Mouse (Mus musculus) kidney, embryonic 15.5 days (tissue): ENCODE measurements around the gene Slc25a33. TPM values are rescaled to one million over a fixed set of nuclear protein-coding genes. Genes with fewer than 3 reads are reported as not detected.
A peak's percentile ranks its signal among the peaks of the same experiment; 100 is the strongest.
"Not testable (repeated sequence)": the region's sequence is repeated elsewhere in the genome, so short reads cannot be mapped to it uniquely, and the experiment has no call there.

Experiments used
- ATAC-seq: fragments of 200-750 bp; cut with Nextera tagmentation; replicated peaks from 2 replicates; pipeline ENCODE4 v1.8.0; 2017; ENCODE audit warnings: moderate TSS enrichment; ENCODE audit not compliant: low FRiP score
- H3K27ac ChIP-seq: fragments of 300-500 bp; sonication (generic); 2 replicates; pipeline ENCODE4 v1.5.1; 2015; ENCODE audit warnings: mild to moderate bottlenecking, inconsistent platforms
- H3K27me3 ChIP-seq: fragments of 300-500 bp; sonication (generic); 2 replicates; pipeline ENCODE4 v1.6.1; 2015; ENCODE audit warnings: inconsistent platforms
- H3K36me3 ChIP-seq: fragments of 300-500 bp; sonication (generic); 2 replicates; pipeline ENCODE4 v1.6.1; 2015; ENCODE audit warnings: inconsistent platforms
- H3K4me1 ChIP-seq: fragments of 300-500 bp; sonication (generic); 2 replicates; pipeline ENCODE4 v1.6.1; 2015; ENCODE audit warnings: inconsistent platforms
- H3K4me2 ChIP-seq: fragments of 300-500 bp; sonication (generic); 2 replicates; pipeline ENCODE4 v1.6.1; 2015; ENCODE audit warnings: moderate library complexity, mild to moderate bottlenecking, inconsistent platforms
- H3K4me3 ChIP-seq: fragments of 300-500 bp; sonication (generic); replicated peaks from 2 replicates; pipeline ENCODE4 v1.5.1; 2015; ENCODE audit warnings: mild to moderate bottlenecking, inconsistent platforms
- H3K9ac ChIP-seq: fragments of 300-500 bp; sonication (generic); 2 replicates; pipeline ENCODE4 v1.6.1; 2015; ENCODE audit warnings: mild to moderate bottlenecking, inconsistent platforms
- H3K9me3 ChIP-seq: fragments of 300-500 bp; sonication (generic); replicated peaks from 2 replicates; pipeline ENCODE4 v1.6.1; 2016; ENCODE audit warnings: inconsistent platforms
- WGBS: fragments of 180-500 bp; shearing (Covaris S2); methylation state at CpG from one replicate; pipeline ENCODE4 v1.1.7; 2015; ENCODE audit warnings: mixed read lengths; 5-methylcytosine and 5-hydroxymethylcytosine counted together
- polyA plus RNA-seq: library from polyadenylated mRNA; unstranded; fragments of >200 nt; fragmentation: Nextera tagmentation; extraction: Ambion mirVana; gene quantifications from 2 replicates; pipeline ENCODE4 v1.2.1, GENCODE M21; 2015

Slc25a33 gene
- polyA plus RNA-seq, 1 experiment from 2014 or later = 14.2 TPM

- 85% methylated on average over 9 of the region's 9 CpGs for WGBS
- H3K36me3 ChIP-seq = no peaks in the 10 kb centered on the region
These were observed 3.0 kb upstream of the Slc25a33 start for GRCm38 (mm10) chr4:149777126-149777525.

GRCm38 (mm10) chr4:149775760-149776362 lies 1.8 kb upstream of the Slc25a33 start:
- ATAC-seq = no peak
- Histone ChIP-seq H3K9me3 (no peaks in the 10 kb centered on the region), H3K9ac (no peak overlapping the region), H3K4me2 (0 out of 2 replicates have a peak overlapping the region, but pooled peaks have one; percentile 8), H3K4me3 (no peak overlapping the region), H3K36me3 (no peaks in the 10 kb centered on the region), H3K27ac (peak overlapping the region; percentile 52; the same call in 1 of the 2 replicates), H3K27me3 (no peaks in the 10 kb centered on the region), H3K4me1 (peaks cover 47% of the 10 kb centered on the region)
- 26% methylated on average over 8 of the region's 8 CpGs for WGBS

More at GRCm38 (mm10) chr4:149777126-149777525, 3.0 kb upstream of the Slc25a33 start:
- Histone ChIP-seq H3K9me3 (no peaks in the 10 kb centered on the region), H3K9ac (no peak overlapping the region), H3K4me1 (peaks cover 44% of the 10 kb centered on the region), H3K4me3 (no peak overlapping the region), H3K27ac (no peak overlapping the region), H3K27me3 (no peaks in the 10 kb centered on the region), H3K4me2 (no peak overlapping the region)
- ATAC-seq = no peak

DNA sequence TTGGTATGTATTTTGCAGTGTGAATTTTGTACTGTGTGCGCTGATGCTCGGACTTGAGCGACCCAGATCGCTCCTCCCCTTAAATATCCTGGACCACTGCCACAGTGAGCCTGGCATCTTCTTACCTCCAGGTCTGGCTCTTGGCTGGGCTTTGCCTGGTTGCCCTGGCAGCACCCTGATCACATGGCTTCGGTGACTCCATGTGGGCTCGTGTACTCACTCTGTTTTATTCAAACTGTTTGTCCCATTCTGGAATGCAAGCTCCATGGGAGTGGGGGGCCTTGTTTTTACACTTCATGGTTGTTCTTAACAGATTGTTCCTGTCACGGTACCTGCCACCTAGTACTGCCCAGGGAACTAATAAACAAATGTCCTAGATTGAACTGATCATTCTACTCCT lies 1.3 kb upstream of the Slc25a33 start:
- Histone ChIP-seq H3K27me3 (no peaks in the 10 kb centered on the region), H3K36me3 (no peaks in the 10 kb centered on the region), H3K4me3 (no peak overlapping the region), H3K9ac (no peak overlapping the region), H3K4me2 (no peak overlapping the region), H3K27ac (peak overlapping the region; percentile 52; the same call in 1 of the 2 replicates), H3K9me3 (no peaks in the 10 kb centered on the region), H3K4me1 (peaks cover 42% of the 10 kb centered on the region)
- ATAC-seq = no peak
- 58% methylated on average over 7 of the region's 7 CpGs for WGBS

GRCm38 (mm10) chr4:149773408-149774093 lies 526 bp downstream of the Slc25a33 start:
- Histone ChIP-seq H3K27ac (peak overlapping the region; percentile 90), H3K9me3 (no peaks in the 10 kb centered on the region), H3K27me3 (no peaks in the 10 kb centered on the region), H3K4me2 (peak overlapping the region; percentile 95), H3K9ac (peak overlapping the region; percentile 85), H3K36me3 (no peaks in the 10 kb centered on the region), H3K4me3 (peak overlapping the region; percentile 79), H3K4me1 (peaks cover 33% of the 10 kb centered on the region)
- WGBS = under 1% methylated on average over 42 of the region's 65 CpGs
- peak; percentile 53 for ATAC-seq

- Histone ChIP-seq H3K9ac (no peak overlapping the region), H3K4me3 (no peak overlapping the region), H3K27me3 (no peaks in the 10 kb centered on the region), H3K36me3 (no peaks in the 10 kb centered on the region), H3K9me3 (no peaks in the 10 kb centered on the region), H3K4me1 (peaks cover 33% of the 10 kb centered on the region), H3K27ac (no peak overlapping the region), H3K4me2 (peak overlapping the region; percentile 95)
- 26% methylated on average over 2 of the region's 2 CpGs for WGBS
- ATAC-seq = no peak
These were observed 1.7 kb downstream of the Slc25a33 start for GRCm38 (mm10) chr4:149772394-149772793.

GRCm38 (mm10) chr4:149765201-149765600 lies 8.9 kb downstream of the Slc25a33 start:
- H3K27ac ChIP-seq = no peak overlapping the region
- H3K4me3 ChIP-seq = no peak overlapping the region
- H3K4me1 ChIP-seq = no peaks in the 10 kb centered on the region
- no peak for ATAC-seq
- H3K36me3 ChIP-seq = peaks cover 7% of the 10 kb centered on the region; the same call in 1 of the 2 replicates
- WGBS = 84% methylated on average over 5 of the region's 5 CpGs
- H3K27me3 ChIP-seq = no peaks in the 10 kb centered on the region
- H3K9ac ChIP-seq = no peak overlapping the region
- no peak overlapping the region for H3K4me2 ChIP-seq
- H3K9me3 ChIP-seq = no peaks in the 10 kb centered on the region

DNA sequence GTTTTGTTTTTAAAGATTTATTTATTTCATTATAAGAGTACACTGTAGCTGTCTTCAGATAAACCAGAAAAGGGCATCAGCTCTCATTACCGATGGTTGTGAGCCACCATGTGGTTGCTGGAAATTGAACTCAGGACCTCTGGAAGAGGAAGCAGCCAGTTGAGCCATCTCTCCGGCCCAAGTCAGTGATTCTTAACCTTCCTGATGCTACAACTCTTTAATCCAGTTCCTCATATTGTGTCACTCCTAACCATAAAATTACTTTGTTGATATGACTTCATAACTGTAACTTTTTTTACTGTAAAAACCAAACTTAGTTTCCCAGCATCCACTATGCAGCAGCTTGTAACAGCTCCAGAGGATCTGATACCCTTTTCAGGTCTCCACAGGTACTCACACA lies 10.7 kb downstream of the Slc25a33 start:
- Histone ChIP-seq H3K27ac (no peak overlapping the region), H3K4me3 (no peak overlapping the region), H3K36me3 (peaks cover 12% of the 10 kb centered on the region; the same call in 1 of the 2 replicates), H3K27me3 (no peaks in the 10 kb centered on the region), H3K9me3 (no peaks in the 10 kb centered on the region), H3K9ac (no peak overlapping the region), H3K4me2 (no peak overlapping the region), H3K4me1 (no peaks in the 10 kb centered on the region)
- WGBS = 89% methylated on average over 2 of the region's 2 CpGs
- ATAC-seq = no peak

GRCm38 (mm10) chr4:149759517-149759916 lies 14.6 kb downstream of the Slc25a33 start:
- peaks cover 24% of the 10 kb centered on the region; the same call in 1 of the 2 replicates for H3K36me3 ChIP-seq
- no peaks in the 10 kb centered on the region for H3K9me3 ChIP-seq
- no peak overlapping the region for H3K27ac ChIP-seq
- no peaks in the 10 kb centered on the region for H3K4me1 ChIP-seq
- no peak overlapping the region for H3K4me3 ChIP-seq
- no peaks in the 10 kb centered on the region for H3K27me3 ChIP-seq
- no peak for ATAC-seq
- no peak overlapping the region for H3K4me2 ChIP-seq
- H3K9ac ChIP-seq = no peak overlapping the region
- WGBS = 46% methylated on average over 5 of the region's 5 CpGs

- WGBS = 82% methylated on average over 6 of the region's 6 CpGs
- H3K36me3 ChIP-seq = peaks cover 30% of the 10 kb centered on the region; the same call in 1 of the 2 replicates
- ATAC-seq = no peak
These were observed 15.7 kb downstream of the Slc25a33 start for GRCm38 (mm10) chr4:149758423-149758822.

DNA sequence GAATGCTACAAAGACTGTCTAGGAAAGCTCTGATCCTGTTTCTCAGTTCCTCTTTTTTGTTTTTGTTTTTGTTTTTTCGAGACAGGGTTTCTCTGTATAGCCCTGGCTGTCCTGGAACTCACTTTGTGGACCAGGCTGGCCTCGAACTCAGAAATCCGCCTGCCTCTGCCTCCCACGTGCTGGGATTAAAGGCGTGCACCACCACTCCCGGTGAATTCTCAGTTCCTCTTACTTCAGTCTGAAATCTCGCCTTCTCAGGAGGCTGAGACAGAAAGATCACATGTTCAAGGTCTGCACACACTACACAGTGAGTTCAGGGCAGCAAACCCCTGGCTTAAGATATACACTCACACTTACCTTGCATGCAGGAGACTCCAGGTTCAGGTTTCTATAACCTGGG lies 17.5 kb downstream of the Slc25a33 start:
- not testable (repeated sequence) for H3K27me3 ChIP-seq, ATAC-seq, H3K9ac ChIP-seq, H3K4me3 ChIP-seq, H3K4me1 ChIP-seq, H3K27ac ChIP-seq, H3K9me3 ChIP-seq, H3K4me2 ChIP-seq
- 90% methylated on average over 7 of the region's 7 CpGs for WGBS
- peaks cover 30% of the 10 kb centered on the region; the same call in 1 of the 2 replicates for H3K36me3 ChIP-seq

More at GRCm38 (mm10) chr4:149758423-149758822, 15.7 kb downstream of the Slc25a33 start:
- Histone ChIP-seq H3K27me3 (no peaks in the 10 kb centered on the region), H3K27ac (no peak overlapping the region), H3K4me1 (no peaks in the 10 kb centered on the region), H3K9me3 (no peaks in the 10 kb centered on the region), H3K4me3 (no peak overlapping the region), H3K9ac (no peak overlapping the region), H3K4me2 (no peak overlapping the region)

DNA sequence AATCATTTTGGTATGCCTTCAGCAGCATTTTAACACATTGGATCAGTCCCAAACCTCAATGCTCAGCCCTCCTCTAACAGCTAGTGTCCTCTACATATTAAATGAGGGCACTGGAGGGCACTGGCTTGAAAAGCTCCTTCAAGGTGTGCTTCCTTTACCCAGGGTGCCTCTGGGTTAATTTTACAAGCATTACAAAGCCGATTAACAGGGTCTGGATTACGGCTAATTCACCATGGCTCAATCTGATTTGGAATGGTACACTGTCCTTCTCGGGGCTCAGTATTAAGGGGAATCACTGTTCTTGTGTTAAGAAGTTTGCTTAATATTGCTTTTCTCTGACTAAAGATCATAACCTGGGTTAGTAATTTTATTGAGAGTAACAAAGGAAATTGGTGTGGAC lies 21.2 kb downstream of the Slc25a33 start:
- Histone ChIP-seq H3K4me3 (no peak overlapping the region), H3K4me1 (peaks cover 4% of the 10 kb centered on the region; the same call in 1 of the 2 replicates), H3K27me3 (no peaks in the 10 kb centered on the region), H3K9me3 (no peaks in the 10 kb centered on the region), H3K4me2 (no peak overlapping the region), H3K9ac (no peak overlapping the region), H3K27ac (no peak overlapping the region), H3K36me3 (peaks cover 26% of the 10 kb centered on the region; the same call in 1 of the 2 replicates)
- no peak for ATAC-seq
- 69% methylated on average over 3 of the region's 3 CpGs for WGBS

- Histone ChIP-seq H3K27ac (no peak overlapping the region), H3K36me3 (peaks cover 20% of the 10 kb centered on the region; the same call in 1 of the 2 replicates), H3K9me3 (no peaks in the 10 kb centered on the region), H3K9ac (no peak overlapping the region), H3K4me3 (no peak overlapping the region), H3K4me1 (peaks cover 4% of the 10 kb centered on the region; the same call in 1 of the 2 replicates), H3K27me3 (no peaks in the 10 kb centered on the region), H3K4me2 (no peak overlapping the region; the same call in 1 of the 2 replicates)
- ATAC-seq = 0 out of 2 replicates have a peak, but pooled peaks have one; percentile 25
- WGBS = 26% methylated on average over 17 of the region's 17 CpGs
These were observed 21.8 kb downstream of the Slc25a33 start for GRCm38 (mm10) chr4:149752124-149752799.
